Mouse (Mus musculus) heart, embryonic 15.5 days (tissue): Measurements from ENCODE around the gene Dus2. TPM values are rescaled to one million over a fixed set of nuclear protein-coding genes. Genes with fewer than 3 reads are reported as not detected.
"Not testable (repeated sequence)": the region's sequence is repeated elsewhere in the genome, so short reads cannot be mapped to it uniquely, and the experiment has no call there.

Experiments used
- ATAC-seq: fragments of 200-750 bp; cut with Nextera tagmentation; replicated peaks from 2 replicates; pipeline ENCODE4 v1.8.0; 2017; ENCODE audit warnings: low read depth, moderate TSS enrichment; ENCODE audit not compliant: insufficient number of reproducible peaks, insufficient read depth, low FRiP score
- H3K27ac ChIP-seq: fragments of 300-500 bp; sonication (generic); 2 replicates; pipeline ENCODE4 v1.5.1; 2015; ENCODE audit warnings: mild to moderate bottlenecking, inconsistent platforms
- H3K27me3 ChIP-seq: fragments of 300-500 bp; sonication (generic); 2 replicates; pipeline ENCODE4 v1.6.1; 2015; ENCODE audit warnings: inconsistent platforms
- H3K36me3 ChIP-seq: fragments of 300-500 bp; sonication (generic); 2 replicates; pipeline ENCODE4 v1.6.1; 2015; ENCODE audit warnings: mild to moderate bottlenecking, inconsistent platforms
- H3K4me1 ChIP-seq: fragments of 300-500 bp; sonication (generic); replicated peaks from 2 replicates; pipeline ENCODE4 v1.6.1; 2015; ENCODE audit warnings: inconsistent platforms
- H3K4me2 ChIP-seq: fragments of 300-500 bp; sonication (generic); 2 replicates; pipeline ENCODE4 v1.6.1; 2015; ENCODE audit warnings: inconsistent platforms, mild to moderate bottlenecking, moderate library complexity
- H3K4me3 ChIP-seq: fragments of 300-500 bp; sonication (generic); 2 replicates; pipeline ENCODE4 v1.5.1; 2015; ENCODE audit warnings: mild to moderate bottlenecking, inconsistent platforms
- H3K9ac ChIP-seq: fragments of 300-500 bp; sonication (generic); 2 replicates; pipeline ENCODE4 v1.6.1; 2015; ENCODE audit warnings: mild to moderate bottlenecking, inconsistent platforms
- H3K9me3 ChIP-seq: fragments of 300-500 bp; sonication (generic); replicated peaks from 2 replicates; pipeline ENCODE4 v1.6.1; 2016; ENCODE audit warnings: inconsistent platforms
- WGBS: fragments of 180-500 bp; shearing (Covaris S2); methylation state at CpG from one replicate; pipeline ENCODE4 v1.1.7; 2015; ENCODE audit warnings: mixed read lengths; 5-methylcytosine and 5-hydroxymethylcytosine counted together
- polyA plus RNA-seq: library from polyadenylated mRNA; unstranded; fragments of >200 nt; fragmentation: Nextera tagmentation; extraction: Ambion mirVana; gene quantifications from 2 replicates; pipeline ENCODE4 v1.2.1, GENCODE M21; 2015

Dus2 gene
- polyA plus RNA-seq, 1 experiment from 2014 or later = 12.5 TPM

GRCm38 (mm10) chr8:105964506-105965265 lies 26.5 kb upstream of the Dus2 start:
- peak overlapping the region; percentile 88 for H3K4me3 ChIP-seq
- no peak for ATAC-seq
- peak overlapping the region; percentile 76 for H3K4me2 ChIP-seq
- peak overlapping the region; percentile 94 for H3K9ac ChIP-seq
- WGBS = 40% methylated on average over 12 of the region's 12 CpGs
- H3K9me3 ChIP-seq = no peaks in the 10 kb centered on the region
- H3K27ac ChIP-seq = peak overlapping the region; percentile 95
- 0 out of 2 replicates have a peak, but pooled peaks cover 9% of the 10 kb centered on the region for H3K36me3 ChIP-seq
- peaks cover 63% of the 10 kb centered on the region for H3K4me1 ChIP-seq
- no peaks in the 10 kb centered on the region for H3K27me3 ChIP-seq

GRCm38 (mm10) chr8:105965266-105965904 lies 25.8 kb upstream of the Dus2 start:
- H3K4me2 ChIP-seq = peak overlapping the region; percentile 76
- peak overlapping the region; percentile 94 for H3K9ac ChIP-seq
- H3K4me3 ChIP-seq = peak overlapping the region; percentile 88
- peaks cover 56% of the 10 kb centered on the region for H3K4me1 ChIP-seq
- H3K27ac ChIP-seq = peak overlapping the region; percentile 95
- peak; percentile 59 for ATAC-seq
- H3K36me3 ChIP-seq = 0 out of 2 replicates have a peak, but pooled peaks cover 2% of the 10 kb centered on the region
- no peaks in the 10 kb centered on the region for H3K27me3 ChIP-seq
- H3K9me3 ChIP-seq = no peaks in the 10 kb centered on the region
- WGBS = 1% methylated on average over 40 of the region's 40 CpGs

- Histone ChIP-seq H3K9me3 (no peaks in the 10 kb centered on the region), H3K4me1 (peaks cover 54% of the 10 kb centered on the region), H3K9ac (peak within 1 kb of the TSS; percentile 94), H3K4me2 (peak within 1 kb of the TSS; percentile 76), H3K27ac (peak within 1 kb of the TSS; percentile 95), H3K4me3 (peak within 1 kb of the TSS; percentile 88), H3K27me3 (no peaks in the 10 kb centered on the region), H3K36me3 (no peaks in the 10 kb centered on the region)
- under 1% methylated on average over 41 of the region's 47 CpGs for WGBS
- peak; percentile 89 for ATAC-seq
These were observed 25.2 kb upstream of the Dus2 start, which contains the start of gene Slc12a4 for GRCm38 (mm10) chr8:105965905-105966341. Slc12a4 (minus strand) TSS chr8:105966097.

DNA sequence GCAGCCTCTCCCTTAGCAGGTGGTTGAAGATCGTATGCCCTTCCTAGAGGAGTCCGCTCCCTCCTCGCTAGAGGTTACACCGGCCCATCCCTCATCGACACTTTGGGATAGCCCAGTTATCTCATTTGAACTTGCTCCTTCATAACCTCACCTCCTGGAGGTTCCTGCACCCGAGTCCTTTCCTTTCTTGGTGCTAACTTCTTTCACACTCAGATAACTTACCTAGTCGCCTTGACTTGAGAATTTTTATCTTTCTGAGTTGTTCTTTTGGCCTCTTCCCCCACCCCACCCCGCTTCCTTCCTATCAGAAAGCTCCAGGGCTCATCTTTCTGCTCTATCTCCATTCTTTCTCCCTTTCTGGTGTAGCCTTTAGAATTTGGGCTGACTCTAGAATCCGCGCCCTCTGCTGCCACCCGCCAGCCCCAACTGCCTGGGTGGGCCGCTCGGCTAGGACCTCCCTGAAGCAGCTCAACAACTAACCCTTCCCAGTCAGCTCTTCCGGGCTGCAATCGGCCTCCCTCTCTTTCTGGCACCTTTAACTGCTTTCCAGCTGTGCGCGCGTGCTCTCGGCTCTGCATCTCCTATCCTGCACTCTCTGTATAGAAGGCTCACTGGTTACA lies 24.3 kb upstream of the Dus2 start:
- Histone ChIP-seq H3K27me3 (no peaks in the 10 kb centered on the region), H3K4me2 (peak overlapping the region; percentile 76), H3K36me3 (no peaks in the 10 kb centered on the region), H3K4me3 (peak overlapping the region; percentile 88), H3K9ac (peak overlapping the region; percentile 2; the same call in 1 of the 2 replicates), H3K9me3 (no peaks in the 10 kb centered on the region), H3K4me1 (peaks cover 46% of the 10 kb centered on the region), H3K27ac (peak overlapping the region; percentile 95)
- no peak for ATAC-seq
- WGBS = 9% methylated on average over 19 of the region's 19 CpGs

DNA sequence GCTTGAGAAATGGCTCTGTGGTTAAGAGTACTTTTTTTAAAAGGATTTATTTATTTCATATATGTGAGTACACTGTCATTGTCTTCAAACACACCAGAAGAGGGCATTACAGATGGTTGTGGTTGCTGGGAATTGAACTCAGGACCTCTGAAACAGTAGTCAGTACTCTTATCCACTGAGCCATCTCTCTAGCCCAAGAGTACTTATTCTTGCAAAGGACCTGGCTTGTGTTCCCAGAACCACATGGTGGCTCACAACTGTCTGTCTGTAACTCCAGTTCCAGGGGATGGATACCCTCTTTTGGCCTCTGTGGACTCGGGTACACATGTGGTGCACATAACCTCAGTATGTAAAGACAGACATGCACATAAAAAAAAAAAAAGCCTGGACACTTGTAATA lies 21.8 kb upstream of the Dus2 start:
- no peak overlapping the region for H3K27ac ChIP-seq
- H3K4me3 ChIP-seq = no peak overlapping the region
- no peak overlapping the region for H3K9ac ChIP-seq
- no peaks in the 10 kb centered on the region for H3K9me3 ChIP-seq
- no peak overlapping the region for H3K4me2 ChIP-seq
- no peaks in the 10 kb centered on the region for H3K36me3 ChIP-seq
- H3K4me1 ChIP-seq = peaks cover 28% of the 10 kb centered on the region
- no peak for ATAC-seq
- no peaks in the 10 kb centered on the region for H3K27me3 ChIP-seq
- WGBS = 70% methylated on average over 1 of the region's 1 CpGs

DNA sequence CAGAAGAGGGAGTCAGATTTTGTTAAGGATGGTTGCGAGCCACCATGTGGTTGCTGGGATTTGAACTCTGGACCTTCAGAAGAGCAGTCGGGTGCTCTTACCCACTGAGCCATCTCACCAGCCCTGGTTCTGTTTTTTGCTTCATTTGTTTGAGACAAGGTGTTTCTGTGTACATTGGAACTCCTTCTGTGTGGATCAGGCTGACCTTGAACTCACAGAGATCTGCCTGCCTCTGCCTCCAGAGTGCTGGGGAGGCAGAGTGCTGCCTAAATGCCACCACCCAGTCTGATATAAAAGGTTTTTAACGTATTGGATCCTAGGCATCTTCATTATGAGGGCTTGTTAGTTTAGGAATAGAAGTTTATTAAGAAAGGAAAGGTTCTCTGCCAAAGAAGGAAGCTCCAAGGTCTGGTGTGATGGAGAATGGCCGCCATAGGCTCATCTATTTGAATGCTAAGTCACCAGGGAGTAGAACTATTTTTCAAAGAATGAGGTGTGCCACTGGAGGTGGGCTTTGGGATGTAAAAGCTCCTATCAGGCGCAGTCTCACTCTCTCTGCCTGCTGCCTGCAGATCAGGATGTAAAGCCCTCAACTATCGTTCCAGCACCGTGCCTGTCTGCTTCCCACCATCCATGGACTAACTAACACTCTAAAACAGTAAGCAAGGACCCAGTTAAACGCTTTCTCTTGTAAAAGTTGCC lies 20.0 kb upstream of the Dus2 start:
- 73% methylated on average over 8 of the region's 8 CpGs for WGBS

GRCm38 (mm10) chr8:105975363-105975762 lies 15.8 kb upstream of the Dus2 start:
- 62% methylated on average over 7 of the region's 7 CpGs for WGBS

More for the DNA sequence above, 20.0 kb upstream of the Dus2 start:
- H3K4me1 ChIP-seq = peaks cover 18% of the 10 kb centered on the region
- no peak overlapping the region for H3K4me3 ChIP-seq
- no peaks in the 10 kb centered on the region for H3K9me3 ChIP-seq
- no peaks in the 10 kb centered on the region for H3K36me3 ChIP-seq
- H3K27me3 ChIP-seq = no peaks in the 10 kb centered on the region
- H3K4me2 ChIP-seq = no peak overlapping the region
- no peak overlapping the region for H3K9ac ChIP-seq
- H3K27ac ChIP-seq = no peak overlapping the region
- ATAC-seq = no peak

GRCm38 (mm10) chr8:105979325-105979724 lies 11.8 kb upstream of the Dus2 start, which contains the start of gene Dpep3:
Dpep3 (minus strand) TSS chr8:105979429.
- H3K4me3 ChIP-seq = no peak within 1 kb of the TSS
- H3K4me1 ChIP-seq = no peaks in the 10 kb centered on the region
- H3K4me2 ChIP-seq = no peak within 1 kb of the TSS
- no peak within 1 kb of the TSS for H3K9ac ChIP-seq
- H3K36me3 ChIP-seq = no peaks in the 10 kb centered on the region
- H3K9me3 ChIP-seq = no peaks in the 10 kb centered on the region
- H3K27me3 ChIP-seq = no peaks in the 10 kb centered on the region
- no peak within 1 kb of the TSS for H3K27ac ChIP-seq
- 89% methylated on average over 15 of the region's 15 CpGs for WGBS
- no peak for ATAC-seq

More at GRCm38 (mm10) chr8:105975363-105975762, 15.8 kb upstream of the Dus2 start:
- no peak for ATAC-seq
- Histone ChIP-seq H3K36me3 (no peaks in the 10 kb centered on the region), H3K27ac (no peak overlapping the region), H3K27me3 (no peaks in the 10 kb centered on the region), H3K4me2 (no peak overlapping the region), H3K9ac (no peak overlapping the region), H3K9me3 (no peaks in the 10 kb centered on the region), H3K4me1 (no peaks in the 10 kb centered on the region), H3K4me3 (no peak overlapping the region)

DNA sequence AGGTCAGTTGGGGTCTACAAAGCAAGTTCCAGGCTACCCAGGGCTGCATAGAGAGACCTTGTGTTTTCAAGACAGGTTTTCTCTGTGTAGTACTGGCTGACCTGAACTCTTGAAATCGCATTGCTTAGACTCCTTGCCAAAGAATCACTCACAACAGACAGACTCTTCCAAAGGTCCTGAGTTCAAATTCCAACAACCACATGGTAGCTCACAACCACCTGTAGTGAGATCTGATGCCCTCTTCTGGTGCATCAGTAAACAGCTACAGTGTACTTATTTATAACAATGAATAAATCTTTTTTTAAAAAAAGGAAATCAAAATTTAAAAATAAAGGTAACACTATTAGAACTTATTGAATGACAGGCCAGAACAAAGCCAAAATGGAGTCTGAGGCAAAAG lies 10.0 kb upstream of the Dus2 start:
- Histone ChIP-seq H3K9me3 (no peaks in the 10 kb centered on the region), H3K4me1 (no peaks in the 10 kb centered on the region), H3K9ac (no peak overlapping the region), H3K27ac (no peak overlapping the region), H3K4me3 (no peak overlapping the region), H3K36me3 (no peaks in the 10 kb centered on the region), H3K27me3 (no peaks in the 10 kb centered on the region), H3K4me2 (no peak overlapping the region)
- WGBS = 88% methylated on average over 1 of the region's 1 CpGs
- ATAC-seq = no peak

DNA sequence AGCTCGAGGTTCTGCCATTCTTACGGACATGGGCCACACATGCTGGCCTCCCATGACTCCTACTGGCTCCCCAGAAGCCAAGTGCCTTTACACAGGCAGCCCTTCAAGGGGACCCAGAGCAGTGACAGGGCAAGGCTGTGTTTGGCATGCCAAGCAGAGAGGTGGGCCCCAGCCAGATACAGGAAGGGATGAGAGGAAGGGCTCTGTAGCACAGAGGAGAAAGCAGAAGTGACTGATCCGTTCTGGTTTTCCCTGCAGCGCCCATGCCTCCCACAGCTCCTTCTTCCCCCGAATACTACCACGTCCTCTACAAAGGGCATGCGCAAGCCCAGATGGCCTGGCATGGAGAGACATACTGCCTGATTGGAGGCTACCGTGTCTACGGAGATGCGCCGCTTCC lies 7.7 kb upstream of the Dus2 start:
- H3K4me3 ChIP-seq, H3K4me2 ChIP-seq, H3K9me3 ChIP-seq, H3K27ac ChIP-seq, H3K36me3 ChIP-seq, H3K4me1 ChIP-seq, H3K9ac ChIP-seq, H3K27me3 ChIP-seq, ATAC-seq: not testable (repeated sequence)
- WGBS = 72% methylated on average over 11 of the region's 11 CpGs

DNA sequence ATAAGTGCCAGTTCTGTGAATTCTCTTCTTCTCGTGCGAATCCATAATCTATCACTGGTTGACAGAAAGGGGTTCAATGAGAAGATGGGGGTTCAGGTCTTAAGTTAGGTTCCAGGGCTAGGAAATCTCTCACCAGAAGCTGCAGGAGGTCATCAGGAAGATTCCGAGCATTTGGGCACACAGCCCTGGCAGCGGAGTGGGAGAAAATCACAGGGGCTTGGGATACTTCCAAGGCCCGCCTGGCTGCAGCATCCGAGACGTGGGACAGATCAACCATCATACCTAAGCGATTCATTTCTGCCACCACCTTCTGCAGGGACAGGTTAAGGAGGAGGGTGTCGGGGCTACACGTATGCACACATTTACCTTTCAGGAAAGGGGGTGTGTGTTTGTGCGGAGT lies 2.6 kb upstream of the Dus2 start:
- Histone ChIP-seq H3K9me3 (no peaks in the 10 kb centered on the region), H3K9ac (no peak overlapping the region), H3K36me3 (no peaks in the 10 kb centered on the region), H3K4me3 (no peak overlapping the region), H3K27ac (no peak overlapping the region), H3K27me3 (no peaks in the 10 kb centered on the region), H3K4me2 (no peak overlapping the region), H3K4me1 (peaks cover 6% of the 10 kb centered on the region; the same call in 1 of the 2 replicates)
- 75% methylated on average over 11 of the region's 11 CpGs for WGBS
- no peak for ATAC-seq
